Mouse (Mus musculus): ENCODE results near the gene Ttc7b.

DNA sequence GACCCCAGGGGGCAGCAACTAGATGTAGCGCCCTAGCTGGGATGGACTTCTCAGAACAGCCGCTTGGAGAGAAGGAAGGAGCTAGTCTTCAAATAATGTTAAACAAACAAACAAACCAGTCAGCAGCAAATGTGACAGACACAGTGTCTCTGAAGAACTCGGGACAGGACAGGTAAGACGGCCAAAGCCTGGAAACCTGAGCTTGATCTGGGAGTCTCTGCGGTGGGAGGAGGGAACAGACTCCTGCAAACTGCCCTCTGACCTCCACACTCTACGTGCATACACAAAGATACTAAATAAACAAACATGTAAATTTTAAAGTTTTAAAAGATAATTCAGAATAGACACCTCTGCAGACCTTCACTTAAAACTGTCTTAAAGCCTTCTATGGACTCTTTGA, 42.5 kb downstream of the Ttc7b start:
- TF ChIP-seq POLR2A (IDR thresholded peaks at IDR 0.05; ENCODE audit: control insufficient read depth, low read depth, low read length), result no peak
- no peak for TF ChIP-seq CTCF (IDR thresholded peaks at IDR 0.05; ENCODE audit: control insufficient read depth, insufficient read depth, insufficient replicate concordance, low read depth, low read length)
